Mouse (Mus musculus) hindbrain, embryonic 12.5 days (tissue): ENCODE results near the gene Plekhm1. TPM values are rescaled to one million over a fixed set of nuclear protein-coding genes. Genes with fewer than 3 reads are reported as not detected.

ENCODE experiments used
- ATAC-seq: fragments of 200-750 bp; cut with Nextera tagmentation; 2 replicates; pipeline ENCODE4 v1.8.0; 2017; ENCODE audit warnings: moderate TSS enrichment; ENCODE audit not compliant: low FRiP score
- H3K27ac ChIP-seq: fragments of 300-500 bp; sonication (generic); 2 replicates; pipeline ENCODE4 v1.5.1; 2016; ENCODE audit warnings: mild to moderate bottlenecking
- H3K27me3 ChIP-seq: fragments of 300-500 bp; sonication (generic); 2 replicates; pipeline ENCODE4 v1.6.1; 2016; ENCODE audit warnings: mild to moderate bottlenecking
- H3K36me3 ChIP-seq: fragments of 300-500 bp; sonication (generic); 2 replicates; pipeline ENCODE4 v1.6.1; 2016; ENCODE audit warnings: mild to moderate bottlenecking
- H3K4me1 ChIP-seq: fragments of 300-500 bp; sonication (generic); 2 replicates; pipeline ENCODE4 v1.6.1; 2016
- H3K4me2 ChIP-seq: fragments of 300-500 bp; sonication (generic); replicated peaks from 2 replicates; pipeline ENCODE4 v1.6.1; 2016; ENCODE audit warnings: mild to moderate bottlenecking
- H3K4me3 ChIP-seq: fragments of 300-500 bp; sonication (generic); 2 replicates; pipeline ENCODE4 v1.5.1; 2016; ENCODE audit warnings: mild to moderate bottlenecking
- H3K9ac ChIP-seq: fragments of 300-500 bp; sonication (generic); 2 replicates; pipeline ENCODE4 v1.6.1; 2016; ENCODE audit warnings: mild to moderate bottlenecking, moderate library complexity
- H3K9me3 ChIP-seq: fragments of 300-500 bp; sonication (generic); replicated peaks from 2 replicates; pipeline ENCODE4 v1.6.1; 2016; ENCODE audit warnings: mild to moderate bottlenecking
- WGBS: fragments of 180-500 bp; shearing (Covaris S2); methylation state at CpG from one replicate; pipeline ENCODE4 v1.1.7; 2016; 5-methylcytosine and 5-hydroxymethylcytosine counted together
- polyA plus RNA-seq: library from polyadenylated mRNA; unstranded; fragments of >200 nt; fragmentation: Nextera tagmentation; extraction: Ambion mirVana; gene quantifications from 2 replicates; pipeline ENCODE4 v1.2.1, GENCODE M21; 2016

Plekhm1 gene
- polyA plus RNA-seq, 1 experiment from 2014 or later = 11.5 TPM

DNA sequence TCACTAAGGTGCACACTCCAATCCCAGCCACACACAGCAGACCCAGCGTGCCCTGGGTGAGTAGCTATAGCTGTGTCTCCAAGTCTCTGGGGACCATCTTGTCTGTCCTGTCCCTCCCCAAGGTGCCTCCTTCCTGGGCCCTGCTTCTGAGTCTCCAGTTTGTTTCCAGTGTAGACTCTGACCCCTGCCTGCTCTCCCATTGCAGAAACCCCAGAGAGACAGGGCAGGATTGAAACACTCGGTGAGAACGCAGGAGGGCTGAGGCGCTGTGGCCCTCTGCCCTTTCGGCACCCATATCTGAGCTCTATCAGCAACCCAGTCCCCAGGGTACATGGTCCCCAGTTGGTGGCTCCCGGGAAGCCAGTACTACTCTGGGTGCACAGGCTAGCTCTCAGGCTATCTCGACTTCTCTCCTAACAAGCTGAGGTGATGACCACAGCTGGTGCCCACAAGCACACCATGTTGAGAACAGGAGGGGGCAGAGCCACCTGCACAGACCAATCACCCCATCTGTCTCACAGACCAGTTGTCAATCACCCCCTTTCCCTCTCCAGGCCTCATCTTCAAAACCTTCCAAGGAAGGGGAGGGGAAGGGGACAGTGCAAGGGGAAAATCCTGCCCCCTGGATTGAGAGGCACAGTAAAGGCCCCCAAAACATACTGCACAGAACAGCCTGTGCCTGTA, 66.9 kb downstream of the Plekhm1 start:
- Histone ChIP-seq H3K36me3 (no peaks in the 10 kb centered on the region), H3K9ac (no peak overlapping the region), H3K9me3 (no peaks in the 10 kb centered on the region), H3K27ac (no peak overlapping the region), H3K4me2 (no peak overlapping the region), H3K4me1 (0 out of 2 replicates have a peak, but pooled peaks cover 2% of the 10 kb centered on the region), H3K4me3 (no peak overlapping the region), H3K27me3 (peaks cover 9% of the 10 kb centered on the region; the same call in 1 of the 2 replicates)
- no peak for ATAC-seq
- WGBS = 86% methylated on average over 7 of the region's 7 CpGs

DNA sequence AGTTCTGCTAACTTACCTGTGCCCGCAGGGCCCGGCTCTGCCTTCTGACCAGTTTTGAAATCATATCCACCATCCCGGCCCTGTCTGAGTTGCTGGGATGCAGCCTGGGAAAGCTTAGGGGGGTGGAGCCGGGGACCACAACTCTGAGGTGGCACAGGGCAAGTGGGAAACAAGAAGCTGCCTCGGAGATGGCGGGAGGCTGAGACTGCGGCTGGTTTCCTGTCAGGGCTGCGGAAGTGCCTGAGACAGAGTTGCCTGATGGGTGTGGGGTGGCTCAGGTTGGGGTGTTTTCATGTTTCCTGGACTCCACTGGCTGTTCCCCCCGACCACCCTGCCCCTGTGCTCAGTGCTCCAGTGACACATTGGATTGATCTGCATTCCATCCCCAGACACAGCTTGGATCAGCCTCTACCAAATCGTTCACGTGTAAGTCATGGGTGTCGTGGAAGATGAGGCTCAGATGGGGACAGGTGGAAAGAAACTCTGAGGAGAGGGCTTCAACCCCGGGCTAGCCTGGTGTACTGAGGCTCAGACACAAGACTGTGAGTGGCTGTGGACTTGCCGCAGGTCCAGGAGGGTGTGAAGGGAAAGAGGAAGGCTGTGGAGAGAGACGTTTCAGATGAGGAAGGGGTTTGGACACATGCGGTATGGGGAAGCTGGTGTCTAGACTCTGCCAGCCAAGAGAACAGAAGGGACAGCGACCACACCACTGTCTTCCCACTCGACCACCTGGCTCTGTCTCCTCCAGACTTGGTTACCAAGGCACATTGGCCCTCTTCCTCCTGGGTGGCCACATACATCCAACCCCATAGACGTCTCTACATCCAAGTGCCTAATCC, 67.8 kb downstream of the Plekhm1 start:
- H3K27ac ChIP-seq = no peak overlapping the region
- 77% methylated on average over 19 of the region's 19 CpGs for WGBS
- H3K27me3 ChIP-seq = peaks cover 9% of the 10 kb centered on the region; the same call in 1 of the 2 replicates
- H3K4me3 ChIP-seq = no peak overlapping the region
- ATAC-seq = no peak
- H3K36me3 ChIP-seq = no peaks in the 10 kb centered on the region
- H3K9ac ChIP-seq = no peak overlapping the region
- no peak overlapping the region for H3K4me2 ChIP-seq
- no peaks in the 10 kb centered on the region for H3K9me3 ChIP-seq
- H3K4me1 ChIP-seq = 0 out of 2 replicates have a peak, but pooled peaks cover 5% of the 10 kb centered on the region

DNA sequence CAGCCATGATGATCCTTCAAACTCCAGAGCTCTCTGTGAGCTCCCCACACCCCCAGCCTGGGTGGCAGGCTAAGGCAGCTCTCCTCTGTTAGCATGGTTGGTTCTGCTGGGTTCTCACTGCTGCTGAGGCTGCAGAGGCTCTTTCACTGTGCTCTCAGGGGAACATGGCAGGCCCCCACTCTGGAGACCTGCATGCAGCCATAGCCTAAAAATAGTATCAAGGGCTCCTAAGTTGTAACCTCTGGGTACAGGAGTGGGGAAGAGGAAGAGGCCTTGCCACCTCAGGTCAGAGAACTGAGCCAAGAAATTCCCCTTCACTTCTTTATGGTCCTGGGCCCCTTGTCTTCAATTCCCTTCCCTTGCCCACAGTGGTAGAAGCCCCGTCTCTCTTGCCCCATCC, 68.6 kb downstream of the Plekhm1 start:
- peaks cover 9% of the 10 kb centered on the region; the same call in 1 of the 2 replicates for H3K27me3 ChIP-seq
- H3K9ac ChIP-seq = no peak overlapping the region
- ATAC-seq = no peak
- no peak overlapping the region for H3K4me3 ChIP-seq
- H3K9me3 ChIP-seq = no peaks in the 10 kb centered on the region
- H3K4me1 ChIP-seq = 0 out of 2 replicates have a peak, but pooled peaks cover 9% of the 10 kb centered on the region
- WGBS = 69% methylated on average over 1 of the region's 1 CpGs
- H3K36me3 ChIP-seq = no peaks in the 10 kb centered on the region
- no peak overlapping the region for H3K4me2 ChIP-seq
- no peak overlapping the region for H3K27ac ChIP-seq

- Histone ChIP-seq H3K4me1 (0 out of 2 replicates have a peak, but pooled peaks cover 9% of the 10 kb centered on the region), H3K27me3 (peaks cover 9% of the 10 kb centered on the region; the same call in 1 of the 2 replicates), H3K9me3 (no peaks in the 10 kb centered on the region), H3K9ac (no peak overlapping the region), H3K4me3 (no peak overlapping the region), H3K4me2 (no peak overlapping the region), H3K27ac (no peak overlapping the region), H3K36me3 (no peaks in the 10 kb centered on the region)
- no peak for ATAC-seq
- WGBS = 83% methylated on average over 6 of the region's 6 CpGs
These were observed 69.4 kb downstream of the Plekhm1 start for GRCm38 (mm10) chr11:103343063-103343462.

DNA sequence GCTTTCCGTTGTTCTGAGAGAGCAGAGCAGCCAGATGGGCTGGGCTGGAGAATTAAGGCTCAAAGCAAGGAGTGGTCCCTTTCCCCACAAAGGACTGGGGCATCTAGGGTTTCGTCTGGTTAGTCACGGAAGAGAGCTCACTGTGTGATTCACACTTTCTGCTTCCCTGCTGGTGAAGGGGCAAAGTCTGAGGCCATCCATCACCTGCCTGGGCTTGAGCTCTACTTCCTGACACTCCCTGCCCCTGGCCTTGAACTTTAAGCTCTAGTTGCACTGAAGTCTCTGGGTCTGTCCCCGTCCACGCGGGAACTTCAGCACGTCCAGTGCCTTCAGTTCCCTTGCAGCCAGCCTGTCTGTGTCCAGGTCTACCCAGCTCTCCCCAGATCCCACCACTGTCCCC, 71.8 kb downstream of the Plekhm1 start:
- Histone ChIP-seq H3K27me3 (peaks cover 5% of the 10 kb centered on the region; the same call in 1 of the 2 replicates), H3K36me3 (no peaks in the 10 kb centered on the region), H3K4me2 (no peak overlapping the region), H3K9ac (no peak overlapping the region), H3K4me3 (no peak overlapping the region), H3K27ac (no peak overlapping the region), H3K9me3 (no peaks in the 10 kb centered on the region), H3K4me1 (0 out of 2 replicates have a peak, but pooled peaks cover 9% of the 10 kb centered on the region)
- WGBS = 43% methylated on average over 7 of the region's 7 CpGs
- ATAC-seq = no peak

GRCm38 (mm10) chr11:103340130-103340529, 72.4 kb downstream of the Plekhm1 start:
- Histone ChIP-seq H3K4me2 (peak overlapping the region; percentile 35), H3K27ac (no peak overlapping the region), H3K9ac (no peak overlapping the region), H3K27me3 (peaks cover 5% of the 10 kb centered on the region), H3K9me3 (no peaks in the 10 kb centered on the region), H3K4me3 (no peak overlapping the region), H3K36me3 (no peaks in the 10 kb centered on the region), H3K4me1 (0 out of 2 replicates have a peak, but pooled peaks cover 9% of the 10 kb centered on the region)
- WGBS = 75% methylated on average over 19 of the region's 19 CpGs
- no peak for ATAC-seq

DNA sequence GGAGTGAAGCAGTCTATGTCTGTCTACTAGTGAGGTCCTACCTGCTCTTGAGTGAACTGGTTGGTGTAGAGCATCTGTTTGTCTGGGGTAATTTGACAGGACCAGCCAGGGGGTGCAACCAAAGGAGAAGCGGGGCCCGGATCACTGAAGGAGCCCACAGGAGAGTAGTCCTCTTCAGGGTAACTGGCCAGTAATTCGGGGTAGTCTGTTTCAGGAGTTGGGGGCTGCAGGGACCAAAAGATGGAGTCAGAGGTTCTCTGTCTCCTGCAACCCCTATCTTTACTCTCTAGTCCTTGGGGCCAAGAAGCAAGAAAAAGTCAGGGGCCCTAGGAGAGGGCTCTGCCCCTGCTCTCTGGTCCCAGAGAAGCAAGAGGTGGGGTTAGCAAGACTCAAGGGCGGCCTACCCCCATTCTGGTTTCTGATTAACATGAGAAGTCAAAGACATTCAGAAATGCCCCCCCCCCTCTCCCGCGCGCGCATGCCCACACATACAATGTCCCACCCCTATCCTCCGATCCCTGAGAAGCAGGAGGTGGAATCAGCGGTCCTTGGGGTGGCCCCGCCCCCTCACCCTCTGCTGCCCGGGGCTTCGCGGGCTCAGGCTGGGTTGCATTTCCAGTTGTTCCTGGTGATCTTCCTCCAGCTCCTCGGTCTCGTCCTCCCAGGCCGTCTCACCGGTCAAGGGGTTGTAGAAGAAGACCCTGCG, 72.9 kb downstream of the Plekhm1 start:
- ATAC-seq = no peak
- H3K27ac ChIP-seq = no peak overlapping the region
- no peaks in the 10 kb centered on the region for H3K9me3 ChIP-seq
- peaks cover 11% of the 10 kb centered on the region for H3K27me3 ChIP-seq
- H3K36me3 ChIP-seq = no peaks in the 10 kb centered on the region
- no peak overlapping the region for H3K4me3 ChIP-seq
- 44% methylated on average over 19 of the region's 19 CpGs for WGBS
- H3K4me1 ChIP-seq = 0 out of 2 replicates have a peak, but pooled peaks cover 9% of the 10 kb centered on the region
- peak overlapping the region; percentile 35 for H3K4me2 ChIP-seq
- H3K9ac ChIP-seq = no peak overlapping the region

DNA sequence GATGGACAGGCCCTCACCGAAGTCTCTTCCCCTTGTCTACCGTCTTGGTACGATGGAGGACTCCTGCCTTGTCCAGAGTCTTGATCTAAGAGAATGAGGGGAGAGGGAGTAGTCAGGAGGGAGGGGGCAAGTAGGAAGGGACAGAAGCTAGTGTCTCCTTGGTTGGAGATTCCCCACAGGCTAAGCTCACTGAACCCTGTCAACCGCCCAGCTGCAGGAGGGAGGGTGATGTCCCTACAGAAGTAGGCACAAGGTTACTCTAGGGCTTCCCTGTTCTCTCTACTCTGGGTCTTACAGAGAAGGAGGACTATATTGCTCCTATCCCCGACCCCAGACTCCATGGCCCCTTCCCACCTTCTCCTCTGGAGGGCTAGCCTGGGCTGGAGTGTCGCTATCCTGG, 73.8 kb downstream of the Plekhm1 start:
- H3K9ac ChIP-seq = no peak overlapping the region
- H3K9me3 ChIP-seq = no peaks in the 10 kb centered on the region
- no peak for ATAC-seq
- H3K4me2 ChIP-seq = no peak overlapping the region
- no peaks in the 10 kb centered on the region for H3K36me3 ChIP-seq
- peaks cover 17% of the 10 kb centered on the region for H3K27me3 ChIP-seq
- no peak overlapping the region for H3K4me3 ChIP-seq
- peaks cover 16% of the 10 kb centered on the region for H3K4me1 ChIP-seq
- WGBS = 94% methylated on average over 6 of the region's 6 CpGs
- H3K27ac ChIP-seq = no peak overlapping the region

- no peak overlapping the region for H3K27ac ChIP-seq
- H3K36me3 ChIP-seq = no peaks in the 10 kb centered on the region
- no peak overlapping the region for H3K9ac ChIP-seq
- peaks cover 22% of the 10 kb centered on the region for H3K4me1 ChIP-seq
- peaks cover 20% of the 10 kb centered on the region for H3K27me3 ChIP-seq
- H3K4me2 ChIP-seq = no peak overlapping the region
- no peaks in the 10 kb centered on the region for H3K9me3 ChIP-seq
- WGBS = 80% methylated on average over 7 of the region's 7 CpGs
- no peak overlapping the region for H3K4me3 ChIP-seq
- no peak for ATAC-seq
These were observed 74.4 kb downstream of the Plekhm1 start for GRCm38 (mm10) chr11:103338119-103338518.

DNA sequence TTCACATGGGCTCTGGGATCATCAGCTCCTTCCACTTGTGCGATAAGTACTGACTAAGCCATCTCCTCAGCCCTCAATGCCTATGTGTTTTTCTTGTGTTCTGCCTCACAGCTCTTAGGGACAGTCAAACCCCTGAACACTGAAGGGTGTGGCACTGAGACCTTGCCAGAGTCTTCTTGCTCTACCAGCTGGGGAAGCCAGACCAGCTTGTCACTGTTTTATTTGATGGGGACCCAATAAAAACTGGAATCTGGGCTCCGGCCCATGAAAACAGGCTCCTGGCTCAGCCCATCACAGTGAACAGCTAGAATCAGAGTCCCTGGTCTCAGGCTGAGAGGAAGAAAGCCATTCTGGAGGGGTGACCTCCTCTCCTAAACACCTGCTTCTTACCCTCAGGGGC, 75.3 kb downstream of the Plekhm1 start:
- Histone ChIP-seq H3K9me3 (no peaks in the 10 kb centered on the region), H3K4me3 (no peak overlapping the region), H3K4me1 (peaks cover 24% of the 10 kb centered on the region), H3K27ac (no peak overlapping the region), H3K4me2 (no peak overlapping the region), H3K9ac (no peak overlapping the region), H3K27me3 (peaks cover 30% of the 10 kb centered on the region), H3K36me3 (no peaks in the 10 kb centered on the region)
- ATAC-seq = no peak
- WGBS = 93% methylated on average over 2 of the region's 2 CpGs

DNA sequence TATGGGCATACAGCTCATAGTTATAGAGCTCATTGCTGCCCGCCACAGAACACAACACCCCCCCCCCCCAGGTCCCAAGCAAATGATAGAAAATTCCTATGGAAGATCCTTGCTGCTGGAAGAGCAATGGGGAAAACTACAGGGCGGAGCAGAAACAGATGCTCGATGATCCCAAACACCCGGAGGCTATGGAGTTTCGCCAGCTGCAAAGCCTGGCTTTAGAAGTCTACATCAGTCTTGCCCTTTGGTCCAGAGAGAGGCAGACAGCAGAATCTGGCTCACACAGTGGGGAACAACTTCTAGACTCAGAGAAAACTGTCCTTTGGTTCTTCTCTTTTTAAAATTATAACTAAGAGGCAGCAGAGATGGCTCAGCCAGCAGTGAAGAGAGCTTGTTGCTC, 76.9 kb downstream of the Plekhm1 start:
- Histone ChIP-seq H3K27ac (no peak overlapping the region), H3K4me1 (peaks cover 21% of the 10 kb centered on the region), H3K27me3 (peaks cover 38% of the 10 kb centered on the region), H3K9ac (no peak overlapping the region), H3K4me3 (no peak overlapping the region), H3K4me2 (no peak overlapping the region), H3K9me3 (no peaks in the 10 kb centered on the region), H3K36me3 (no peaks in the 10 kb centered on the region)
- WGBS = 80% methylated on average over 5 of the region's 5 CpGs
- no peak for ATAC-seq

DNA sequence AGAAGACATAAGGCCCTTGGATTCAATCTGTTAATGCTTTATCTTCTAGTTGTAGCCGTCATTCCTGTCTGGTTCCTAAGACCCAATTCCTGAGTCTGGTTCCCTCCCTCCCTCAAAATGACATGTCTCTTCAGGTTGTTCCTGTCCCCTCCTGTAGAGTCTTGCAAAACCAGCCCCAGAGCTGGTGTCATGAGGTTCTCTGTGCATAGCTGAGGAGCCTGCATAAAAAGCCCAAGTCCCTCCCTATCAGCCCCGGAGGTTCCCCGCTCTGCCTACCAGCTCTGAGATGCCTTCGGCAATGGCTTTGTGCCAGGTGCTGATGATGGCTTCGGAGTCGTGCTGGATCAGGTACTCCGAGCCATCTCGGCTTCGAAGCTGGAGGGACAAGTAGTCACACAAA, 77.6 kb downstream of the Plekhm1 start:
- no peak for ATAC-seq
- Histone ChIP-seq H3K27ac (no peak overlapping the region), H3K4me3 (no peak overlapping the region), H3K4me2 (no peak overlapping the region), H3K27me3 (peaks cover 38% of the 10 kb centered on the region), H3K4me1 (peaks cover 20% of the 10 kb centered on the region), H3K9ac (no peak overlapping the region), H3K9me3 (no peaks in the 10 kb centered on the region), H3K36me3 (no peaks in the 10 kb centered on the region)
- 86% methylated on average over 9 of the region's 9 CpGs for WGBS
